Mouse (Mus musculus) CH12.LX (cell line): Measurements from ENCODE around the gene Fbxo47.
A peak's percentile ranks its signal among the peaks of the same experiment; 100 is the strongest.

Source experiments
- BHLHE40 ChIP-seq: IDR thresholded peaks from 2 replicates; pipeline ENCODE4 v1.6.1; 2011; ENCODE audit warnings: mild to moderate bottlenecking, low read depth, low read length, improper control_type of control experiment
- CHD2 ChIP-seq: IDR thresholded peaks from 2 replicates; pipeline ENCODE4 v1.6.1; 2011; ENCODE audit warnings: low read length, improper control_type of control experiment
- CTCF ChIP-seq, 2 experiments: IDR thresholded peaks in 1 of 2; conservative IDR thresholded peaks in 1 of 2; 2 replicates each; pipeline ENCODE4 v1.5.1; 2011 to 2012; ENCODE audit warnings: low read depth in 2 of 2, low read length in 2 of 2, improper control_type of control experiment in 1 of 2, inconsistent platforms in 1 of 2, mild to moderate bottlenecking in 1 of 2, moderate library complexity in 1 of 2
- GABPA ChIP-seq: IDR thresholded peaks from 2 replicates; pipeline ENCODE4 v1.6.1; 2012; ENCODE audit warnings: low read depth, low read length, improper control_type of control experiment, inconsistent platforms; ENCODE audit not compliant: insufficient replicate concordance
- IRF4 ChIP-seq: IDR thresholded peaks from 2 replicates; pipeline ENCODE4 v1.6.1; 2014; ENCODE audit warnings: low read depth, mild to moderate bottlenecking, inconsistent platforms, low read length, improper control_type of control experiment
- MEF2A ChIP-seq: IDR thresholded peaks from 2 replicates; pipeline ENCODE4 v1.6.1; 2014; ENCODE audit warnings: low read depth, mild to moderate bottlenecking, inconsistent platforms, low read length, improper control_type of control experiment, borderline replicate concordance

GRCm38 (mm10) chr11:97883542-97883917, 424 bp downstream of the Fbxo47 start:
- TF ChIP-seq CHD2 = peak; percentile 89
- TF ChIP-seq BHLHE40 = peak; percentile 16; the same call in 1 of the 2 replicates
- no peak for TF ChIP-seq GABPA
- TF ChIP-seq CTCF (conservative IDR thresholded peaks at IDR 0.05 in 1 of 2, IDR thresholded peaks at IDR 0.05 in 1 of 2; ENCODE audit: low read depth in 2 of 2, low read length in 2 of 2) = no peak
- TF ChIP-seq MEF2A = no peak
- TF ChIP-seq IRF4 = peak; percentile 9; the same call in 1 of the 2 replicates
